Comparison of ENCODE assay signal across 8 mouse cellular contexts in the genomic region with DNA sequence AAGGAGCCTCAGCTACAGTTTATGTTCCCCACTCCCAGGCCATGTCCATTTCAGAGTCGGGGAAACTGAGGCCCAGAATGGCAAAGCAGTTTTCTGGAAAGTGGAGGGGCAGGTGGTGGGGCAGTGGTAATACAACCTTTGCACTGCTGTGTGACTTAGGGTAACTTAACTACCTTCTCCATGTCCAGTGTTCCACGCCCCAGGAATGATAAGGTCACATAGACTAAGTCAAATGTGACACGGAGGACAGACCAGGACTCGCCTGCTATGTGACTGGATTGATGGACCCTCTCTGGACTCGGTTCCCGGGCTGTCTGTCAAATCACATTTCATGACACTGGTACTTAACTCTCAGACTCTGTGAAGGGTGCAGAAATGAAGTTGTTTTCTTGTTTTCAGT. TPM values are rescaled to one million over a fixed set of nuclear protein-coding genes. Genes with fewer than 3 reads are reported as not detected.
A peak's percentile ranks its signal among the peaks of the same experiment; 100 is the strongest.
DNase-seq lines count a peak whose midpoint lies in the region; ATAC-seq and TF ChIP-seq lines count a peak whose summit lies in the region.

No protein-coding gene starts in this region.

- H3K4me2 ChIP-seq in lung, embryonic 14.5 days = peak overlapping the region; percentile 63
- peak overlapping the region; percentile 59 for H3K4me2 ChIP-seq in embryonic facial prominence, embryonic 15.5 days (replicated peaks)
- peak overlapping the region; percentile 70 for H3K4me2 ChIP-seq in intestine, embryonic 15.5 days (replicated peaks)

- no peaks in the 10 kb centered on the region for H3K36me3 ChIP-seq in lung, embryonic 14.5 days (ENCODE audit: insufficient read depth)
- no peaks in the 10 kb centered on the region for H3K36me3 ChIP-seq in embryonic facial prominence, embryonic 15.5 days
- H3K36me3 ChIP-seq in intestine, embryonic 15.5 days = no peaks in the 10 kb centered on the region

- 69% methylated on average over 6 of the region's 6 CpGs for WGBS in lung, embryonic 14.5 days
- WGBS in embryonic facial prominence, embryonic 15.5 days = 70% methylated on average over 6 of the region's 6 CpGs
- 76% methylated on average over 6 of the region's 6 CpGs for WGBS in intestine, embryonic 15.5 days
- 84% methylated on average over 6 of the region's 6 CpGs for WGBS in cerebellum, adult 2 months

- no peak for TF ChIP-seq POLR2A in cerebellum, adult 2 months (IDR thresholded peaks at IDR 0.05; ENCODE audit: borderline replicate concordance, insufficient read depth, low read length)

- no peak for ATAC-seq in lung, embryonic 14.5 days (ENCODE audit: insufficient read depth)
- ATAC-seq in embryonic facial prominence, embryonic 15.5 days (ENCODE audit: insufficient number of reproducible peaks, low FRiP score, low TSS enrichment, low read depth) = no peak
- ATAC-seq in intestine, embryonic 15.5 days = no peak

- peak overlapping the region; percentile 31 for H3K4me3 ChIP-seq in lung, embryonic 14.5 days (ENCODE audit: low read depth, low read length)
- peak overlapping the region; percentile 43 for H3K4me3 ChIP-seq in embryonic facial prominence, embryonic 15.5 days (replicated peaks)
- H3K4me3 ChIP-seq in intestine, embryonic 15.5 days (replicated peaks) = peak overlapping the region; percentile 43
- H3K4me3 ChIP-seq in cerebellum, adult 2 months (replicated peaks; ENCODE audit: insufficient read depth, low read depth, low read length) = no peak overlapping the region

- no peak for TF ChIP-seq CTCF in lung, embryonic 14.5 days (IDR thresholded peaks at IDR 0.05; ENCODE audit: low read depth)
- no peak for TF ChIP-seq CTCF in cerebellum, adult 2 months (IDR thresholded peaks at IDR 0.05; ENCODE audit: borderline replicate concordance, insufficient read depth, low read depth, low read length)

- H3K9me3 ChIP-seq in lung, embryonic 14.5 days (ENCODE audit: low read depth, low read length) = no peaks in the 10 kb centered on the region
- H3K9me3 ChIP-seq in embryonic facial prominence, embryonic 15.5 days (replicated peaks) = no peaks in the 10 kb centered on the region
- H3K9me3 ChIP-seq in intestine, embryonic 15.5 days = no peaks in the 10 kb centered on the region

- no peak for DNase-seq in lung, embryonic 14.5 days
- no peak for DNase-seq in lung, postnatal 25 days (ENCODE audit: low spot score)
- peak; percentile 26 for DNase-seq in naive thymus-derived CD4-positive, alpha-beta T cell, adult 2 months (ENCODE audit: low read depth)
- DNase-seq in layer of hippocampus, postnatal 14 days (ENCODE audit: low spot score in 2 of 2) = no peak
- no peak for DNase-seq in cerebellum, adult 2 months
- no peak for DNase-seq in kidney, postnatal 10 days

- H3K27ac ChIP-seq in lung, embryonic 14.5 days (ENCODE audit: low read depth) = no peak overlapping the region
- no peak overlapping the region for H3K27ac ChIP-seq in embryonic facial prominence, embryonic 15.5 days (replicated peaks)
- H3K27ac ChIP-seq in intestine, embryonic 15.5 days = no peak overlapping the region
- no peak overlapping the region for H3K27ac ChIP-seq in cerebellum, adult 2 months (ENCODE audit: insufficient read depth, low read length)

- no peaks in the 10 kb centered on the region for H3K4me1 ChIP-seq in lung, embryonic 14.5 days (ENCODE audit: insufficient read depth)
- H3K4me1 ChIP-seq in embryonic facial prominence, embryonic 15.5 days = peaks cover 12% of the 10 kb centered on the region
- H3K4me1 ChIP-seq in intestine, embryonic 15.5 days (replicated peaks) = peaks cover 8% of the 10 kb centered on the region
- no peaks in the 10 kb centered on the region for H3K4me1 ChIP-seq in cerebellum, adult 2 months (ENCODE audit: control insufficient read depth, insufficient read depth, low read length)

- no peaks in the 10 kb centered on the region for H3K27me3 ChIP-seq in lung, embryonic 14.5 days (ENCODE audit: insufficient read depth, low read length)
- no peaks in the 10 kb centered on the region for H3K27me3 ChIP-seq in embryonic facial prominence, embryonic 15.5 days
- no peaks in the 10 kb centered on the region for H3K27me3 ChIP-seq in intestine, embryonic 15.5 days (replicated peaks)
- H3K27me3 ChIP-seq in cerebellum, adult 2 months (ENCODE audit: control insufficient read depth, insufficient read depth, low read length) = no peaks in the 10 kb centered on the region

- no peak overlapping the region for H3K9ac ChIP-seq in lung, embryonic 14.5 days
- peak overlapping the region; percentile 9; the same call in 1 of the 2 replicates for H3K9ac ChIP-seq in embryonic facial prominence, embryonic 15.5 days
- no peak overlapping the region for H3K9ac ChIP-seq in intestine, embryonic 15.5 days

RNA-seq across cellular contexts. Expression of a gene that starts 0.7 kb away (rescaled TPM):
- polyA plus RNA-seq in lung, embryonic 14.5 days (2014; fragmentation: Nextera tagmentation; extraction: Ambion mirVana) = 0.32 and 0.68 TPM in 2 replicates
- 0.34 and 0.65 TPM in 2 replicates for polyA plus RNA-seq in embryonic facial prominence, embryonic 15.5 days (2015; fragmentation: Nextera tagmentation; extraction: Ambion mirVana)
- polyA plus RNA-seq in intestine, embryonic 15.5 days (2015; fragmentation: Nextera tagmentation; extraction: Ambion mirVana) = 0.67 and 0.71 TPM in 2 replicates
- under 1 TPM; 0.41 to 0.69 TPM for total RNA-seq in layer of hippocampus, postnatal 14 days (2021)
- polyA plus RNA-seq in cerebellum, adult 2 months (2012; rRNA removed) = 1.2 and 2.0 TPM in 2 replicates

RNA-seq across cellular contexts. Expression of a gene that starts 17.7 kb away (rescaled TPM):
- not detected in 2 replicates for polyA plus RNA-seq in lung, embryonic 14.5 days (2014; fragmentation: Nextera tagmentation; extraction: Ambion mirVana)
- not detected in 2 replicates for polyA plus RNA-seq in embryonic facial prominence, embryonic 15.5 days (2015; fragmentation: Nextera tagmentation; extraction: Ambion mirVana)
- not detected in 2 replicates for polyA plus RNA-seq in intestine, embryonic 15.5 days (2015; fragmentation: Nextera tagmentation; extraction: Ambion mirVana)
- total RNA-seq in layer of hippocampus, postnatal 14 days (2021) = not detected
- not detected in 2 replicates for polyA plus RNA-seq in cerebellum, adult 2 months (2012; rRNA removed)

RNA-seq across cellular contexts. Expression of a gene that starts 34.1 kb away (rescaled TPM):
- polyA plus RNA-seq in lung, embryonic 14.5 days (2014; fragmentation: Nextera tagmentation; extraction: Ambion mirVana) = not detected in 2 replicates
- 1.0 and 1.3 TPM in 2 replicates for polyA plus RNA-seq in embryonic facial prominence, embryonic 15.5 days (2015; fragmentation: Nextera tagmentation; extraction: Ambion mirVana)
- not detected in 2 replicates for polyA plus RNA-seq in intestine, embryonic 15.5 days (2015; fragmentation: Nextera tagmentation; extraction: Ambion mirVana)
- not detected for total RNA-seq in layer of hippocampus, postnatal 14 days (2021)
- not detected in 2 replicates for polyA plus RNA-seq in cerebellum, adult 2 months (2012; rRNA removed)

RNA-seq across cellular contexts. Expression of a gene that starts 35.6 kb away (rescaled TPM):
- polyA plus RNA-seq in lung, embryonic 14.5 days (2014; fragmentation: Nextera tagmentation; extraction: Ambion mirVana) = 0.05 and 0.07 TPM in 2 replicates
- 0.13 and 0.14 TPM in 2 replicates for polyA plus RNA-seq in embryonic facial prominence, embryonic 15.5 days (2015; fragmentation: Nextera tagmentation; extraction: Ambion mirVana)
- 0.20 TPM in 2 replicates for polyA plus RNA-seq in intestine, embryonic 15.5 days (2015; fragmentation: Nextera tagmentation; extraction: Ambion mirVana)
- not detected for total RNA-seq in layer of hippocampus, postnatal 14 days (2021)
- 0.08 TPM in 2 replicates for polyA plus RNA-seq in cerebellum, adult 2 months (2012; rRNA removed)

RNA-seq across cellular contexts. Expression of a gene that starts 48.2 kb away (rescaled TPM):
- polyA plus RNA-seq in lung, embryonic 14.5 days (2014; fragmentation: Nextera tagmentation; extraction: Ambion mirVana) = not detected in 2 replicates
- not detected in 2 replicates for polyA plus RNA-seq in embryonic facial prominence, embryonic 15.5 days (2015; fragmentation: Nextera tagmentation; extraction: Ambion mirVana)
- not detected in 2 replicates for polyA plus RNA-seq in intestine, embryonic 15.5 days (2015; fragmentation: Nextera tagmentation; extraction: Ambion mirVana)
- total RNA-seq in layer of hippocampus, postnatal 14 days (2021) = not detected
- polyA plus RNA-seq in cerebellum, adult 2 months (2012; rRNA removed) = not detected in 2 replicates
